Mouse (Mus musculus) megakaryocyte, embryonic 14.5 days (primary cell): Measurements from ENCODE around the gene Oxa1l.

Experiments used
- FLI1 ChIP-seq: IDR thresholded peaks from 2 replicates; pipeline ENCODE4 v1.6.1; 2012; ENCODE audit warnings: low read length, inconsistent platforms, mixed read lengths
- GATA1 ChIP-seq: IDR thresholded peaks from 3 replicates; pipeline ENCODE4 v1.6.1; 2012; ENCODE audit warnings: mixed read lengths, low read length, inconsistent platforms, borderline replicate concordance

DNA sequence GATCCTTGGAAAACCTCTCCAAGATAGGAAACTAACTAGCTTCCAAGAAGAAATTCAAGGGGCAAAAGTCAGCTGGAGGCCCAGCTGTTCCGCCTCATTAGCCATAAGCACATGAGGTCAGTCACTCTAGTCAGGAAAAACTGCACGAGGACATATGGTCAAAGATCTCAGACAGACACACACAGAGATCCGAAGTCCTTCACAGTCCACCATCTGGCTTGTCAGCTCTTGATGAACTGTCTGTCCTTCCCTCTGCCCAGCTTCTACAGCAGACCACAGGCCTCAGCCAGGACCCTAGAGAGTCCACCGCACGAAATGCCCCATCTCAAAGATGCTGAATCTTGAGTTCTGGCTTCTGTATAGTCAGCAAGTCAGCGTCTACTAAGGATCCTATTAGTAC lies 26.9 kb downstream of the Oxa1l start:
- no peak for TF ChIP-seq GATA1
- no peak for TF ChIP-seq FLI1
